Mouse (Mus musculus) 416B (cell line): ENCODE data around the gene Mta2.

Experiments
- DNase-seq: peaks from one replicate; pipeline ENCODE4 v3.0.0; 2011; ENCODE audit warnings: low read depth

Mta2 gene

DNA sequence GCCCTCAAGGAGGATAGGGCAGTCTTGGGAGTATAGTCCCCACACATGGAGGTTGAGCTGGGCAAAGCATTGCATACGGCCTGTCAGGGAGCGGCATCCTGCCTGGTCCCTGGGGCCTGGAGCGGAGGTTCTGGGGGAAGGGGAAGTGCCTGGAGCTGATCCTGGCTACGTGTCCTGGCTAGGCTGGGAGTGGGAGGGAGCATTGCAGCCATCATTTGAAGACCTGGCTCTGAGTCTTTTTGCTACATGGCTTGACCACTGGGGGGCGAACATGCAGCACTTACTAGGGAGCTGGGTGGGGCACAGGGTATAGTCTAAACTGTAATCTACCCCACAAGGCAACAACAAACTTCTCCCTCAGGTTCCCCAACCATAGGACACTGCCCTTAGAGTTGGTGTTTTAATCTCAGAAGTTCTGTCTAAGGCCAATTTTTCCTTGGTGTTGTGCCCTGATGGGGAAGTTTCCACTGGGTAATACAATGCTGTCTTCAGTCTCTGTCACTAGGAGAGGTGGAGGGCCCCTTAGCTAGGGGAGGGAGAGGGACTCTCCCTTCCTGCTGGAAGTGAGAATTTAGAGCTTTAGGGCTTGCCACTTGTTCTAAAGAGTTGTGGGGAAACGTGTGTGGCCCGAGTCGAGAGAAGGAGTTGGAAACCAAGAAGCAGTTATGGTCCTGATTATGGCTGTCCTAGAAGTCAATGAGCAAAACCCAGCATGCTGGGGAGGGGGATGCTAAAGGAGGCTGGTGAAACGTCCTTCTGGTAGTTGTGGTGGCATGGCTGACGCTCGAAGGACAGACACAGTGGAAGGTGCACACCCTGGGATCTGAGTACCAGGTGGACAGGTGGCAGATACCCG is 51.3 kb downstream of the Mta2 start:
- DNase-seq, result peak; percentile 86

DNA sequence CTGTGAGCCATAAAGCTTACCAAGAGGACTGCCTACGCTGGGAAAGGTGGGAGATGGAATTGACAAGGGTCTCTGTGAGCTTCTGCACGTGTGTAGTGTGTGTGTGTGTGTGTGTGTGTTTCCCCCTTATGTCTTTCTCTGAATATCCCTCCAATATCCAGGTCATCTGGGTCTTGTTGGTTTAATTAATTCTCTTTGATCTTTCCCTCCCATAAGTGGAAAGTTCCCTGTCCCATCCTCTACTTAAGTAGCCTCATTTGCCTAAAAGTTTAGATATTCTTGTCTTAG is 51.9 kb downstream of the Mta2 start:
- DNase-seq, result no peak

- DNase-seq, result no peak
These were observed 53.3 kb downstream of the Mta2 start for GRCm38 (mm10) chr19:8994813-8995607.

DNA sequence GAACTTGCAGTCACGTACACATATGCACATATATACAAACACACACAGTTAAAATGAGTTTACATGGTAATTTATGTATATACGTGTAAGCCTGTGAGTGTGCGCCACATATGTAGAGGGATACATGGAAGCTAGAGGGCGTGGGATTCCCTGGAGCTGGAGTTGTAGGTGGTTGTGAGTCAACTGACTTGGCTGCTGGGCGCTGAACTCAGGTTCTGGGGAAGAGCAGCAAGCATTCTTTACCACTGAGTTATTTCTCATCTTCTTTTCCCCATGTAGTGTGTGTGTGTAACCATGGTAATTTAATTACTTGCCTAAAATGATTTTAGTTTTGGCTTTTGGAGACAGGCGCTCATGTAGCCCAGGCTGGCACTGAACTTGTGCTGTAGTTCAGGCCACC is 54.9 kb downstream of the Mta2 start:
- no peak for DNase-seq

- peak; percentile 95 for DNase-seq
These were observed 55.9 kb downstream of the Mta2 start for GRCm38 (mm10) chr19:8997546-8997945.

DNA sequence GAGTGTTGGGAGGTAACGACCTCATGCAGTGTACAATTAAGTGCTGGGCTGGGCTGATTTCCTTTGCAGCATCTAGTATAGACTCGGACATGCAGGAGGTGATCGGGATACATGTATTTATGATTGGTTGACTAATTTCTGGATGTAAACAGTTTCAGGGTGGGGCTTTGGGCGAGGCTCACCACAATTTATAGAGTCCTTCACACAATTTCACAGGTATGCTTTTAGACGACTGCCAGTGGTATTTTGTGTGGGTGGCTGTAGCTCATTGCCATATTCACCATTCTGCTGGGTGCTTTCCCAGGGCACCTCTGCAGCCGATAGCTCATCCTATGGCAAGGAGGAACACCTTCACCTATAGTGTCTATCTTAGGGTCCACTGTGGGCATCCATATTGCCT is 56.9 kb downstream of the Mta2 start:
- no peak for DNase-seq

GRCm38 (mm10) chr19:8999223-8999622 is 57.5 kb downstream of the Mta2 start:
- no peak for DNase-seq
